Mouse (Mus musculus) testis, adult 2 months (tissue): Measurements from ENCODE around the gene Gm45021.

Source experiments
- CTCF ChIP-seq: fragments of 200-500 bp; IDR thresholded peaks from 2 replicates; pipeline ENCODE4 v1.5.1; 2012; ENCODE audit warnings: low read depth, mild to moderate bottlenecking, inconsistent platforms, low read length, moderate library complexity; ENCODE audit not compliant: control insufficient read depth, insufficient read depth, insufficient replicate concordance
- POLR2A ChIP-seq: fragments of 200-500 bp; IDR thresholded peaks from 2 replicates; pipeline ENCODE4 v1.6.1; 2012; ENCODE audit warnings: low read depth, mild to moderate bottlenecking, inconsistent platforms, low read length, moderate library complexity; ENCODE audit not compliant: control insufficient read depth

GRCm38 (mm10) chr6:48555956-48556355 lies 33.5 kb upstream of the Gm45021 start:
- no peak for TF ChIP-seq CTCF
- no peak for TF ChIP-seq POLR2A
